Mouse (Mus musculus): ENCODE measurements around the gene Dnali1. TPM values are rescaled to one million over a fixed set of nuclear protein-coding genes. Genes with fewer than 3 reads are reported as not detected.

Gene Dnali1
- polyA plus RNA-seq, 1 experiment from 2014 or later = 1.2 TPM

DNA sequence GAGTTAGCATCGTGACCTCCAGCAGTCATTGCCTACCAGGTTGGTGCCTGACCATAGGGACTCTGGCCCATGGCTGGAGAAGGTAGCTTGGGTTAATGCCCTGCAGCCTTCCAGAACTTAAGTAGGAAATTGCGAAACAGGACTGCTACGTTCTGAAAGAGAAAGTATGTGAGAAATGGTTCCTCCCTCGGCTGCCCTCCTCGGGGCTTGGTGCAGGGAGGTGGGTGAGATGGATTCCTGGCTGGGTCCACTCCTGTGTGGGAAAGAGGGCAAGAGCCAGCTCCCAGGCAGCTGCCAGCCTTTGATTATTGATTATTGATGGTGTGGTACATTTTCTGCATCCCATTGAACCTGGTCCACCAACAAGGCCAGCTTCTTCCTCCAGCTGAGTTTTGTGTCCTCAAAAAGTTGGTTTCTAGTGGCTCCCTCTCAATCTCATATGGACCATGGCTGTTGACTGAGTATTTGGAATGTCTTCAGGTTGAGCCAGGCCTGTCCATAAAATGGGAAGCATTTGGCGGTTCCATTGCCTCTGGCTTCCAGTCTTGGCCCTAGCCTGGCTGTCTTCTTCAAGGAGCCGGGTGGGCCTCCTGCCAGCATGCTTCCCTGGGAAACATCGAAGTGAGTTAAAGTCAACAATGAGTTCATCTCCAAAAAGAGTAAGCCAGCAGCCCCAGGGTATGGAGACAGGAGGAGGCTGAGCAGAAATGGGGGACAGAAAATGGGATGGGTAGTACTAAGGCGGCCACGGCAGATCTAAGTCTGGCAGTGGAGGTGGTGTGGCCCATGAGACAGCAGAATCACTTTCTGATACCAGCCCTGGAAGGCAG lies 49.5 kb downstream of the Dnali1 start, which contains the start of gene Gnl2:
Gnl2 (plus strand) TSS at position 780 of the 830 bp plus-strand sequence.
- 92% methylated on average over 10 of the region's 10 CpGs for WGBS
- no peaks in the 10 kb centered on the region for H3K9me3 ChIP-seq (ENCODE audit: control insufficient read depth, low read length)
- no peak within 1 kb of the TSS for H3K9ac ChIP-seq (ENCODE audit: low read depth, low read length)
- no peak within 1 kb of the TSS for H3K4me3 ChIP-seq (ENCODE audit: low read length)
- no peak within 1 kb of the TSS for H3K27ac ChIP-seq (ENCODE audit: low read depth, low read length)
- H3K27me3 ChIP-seq (replicated peaks; ENCODE audit: control insufficient read depth, insufficient read depth, low read length) = no peaks in the 10 kb centered on the region
- no peaks in the 10 kb centered on the region for H3K4me1 ChIP-seq (ENCODE audit: control insufficient read depth, insufficient read depth, low read depth, low read length)
- no peaks in the 10 kb centered on the region for H3K36me3 ChIP-seq (ENCODE audit: control insufficient read depth, insufficient read depth, low read length)
- ATAC-seq = no peak
- H3K4me2 ChIP-seq (ENCODE audit: low read length) = no peak within 1 kb of the TSS

DNA sequence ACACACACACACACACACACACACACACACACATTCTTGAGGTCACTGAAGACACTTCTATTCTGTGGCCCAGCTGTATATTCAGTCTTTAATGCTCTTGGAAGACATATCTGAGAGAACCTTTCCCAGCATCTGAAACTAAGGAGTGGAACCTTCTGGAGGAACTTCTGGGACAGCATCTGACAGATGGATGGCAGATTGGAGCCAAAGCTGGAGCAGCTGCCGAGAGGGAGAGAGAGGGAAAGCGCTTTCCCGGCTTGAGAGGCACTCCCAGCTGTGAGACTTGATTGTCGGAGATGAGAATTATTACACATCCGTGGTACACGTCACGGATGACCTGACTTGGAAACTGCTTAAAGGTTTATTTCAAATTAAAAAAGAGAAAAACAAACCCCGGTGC lies 56.8 kb downstream of the Dnali1 start:
- H3K4me3 ChIP-seq (ENCODE audit: low read length) = no peak overlapping the region
- no peak overlapping the region for H3K9ac ChIP-seq (ENCODE audit: low read depth, low read length)
- no peaks in the 10 kb centered on the region for H3K36me3 ChIP-seq (ENCODE audit: control insufficient read depth, insufficient read depth, low read length)
- H3K4me1 ChIP-seq (ENCODE audit: control insufficient read depth, insufficient read depth, low read depth, low read length) = no peaks in the 10 kb centered on the region
- H3K27ac ChIP-seq (ENCODE audit: low read depth, low read length) = no peak overlapping the region
- H3K4me2 ChIP-seq (ENCODE audit: low read length) = no peak overlapping the region
- peaks cover 2% of the 10 kb centered on the region; the same call in 1 of the 2 replicates for H3K27me3 ChIP-seq (replicated peaks; ENCODE audit: control insufficient read depth, insufficient read depth, low read length)
- WGBS = 58% methylated on average over 8 of the region's 8 CpGs
- no peaks in the 10 kb centered on the region for H3K9me3 ChIP-seq (ENCODE audit: control insufficient read depth, low read length)
- ATAC-seq = no peak

DNA sequence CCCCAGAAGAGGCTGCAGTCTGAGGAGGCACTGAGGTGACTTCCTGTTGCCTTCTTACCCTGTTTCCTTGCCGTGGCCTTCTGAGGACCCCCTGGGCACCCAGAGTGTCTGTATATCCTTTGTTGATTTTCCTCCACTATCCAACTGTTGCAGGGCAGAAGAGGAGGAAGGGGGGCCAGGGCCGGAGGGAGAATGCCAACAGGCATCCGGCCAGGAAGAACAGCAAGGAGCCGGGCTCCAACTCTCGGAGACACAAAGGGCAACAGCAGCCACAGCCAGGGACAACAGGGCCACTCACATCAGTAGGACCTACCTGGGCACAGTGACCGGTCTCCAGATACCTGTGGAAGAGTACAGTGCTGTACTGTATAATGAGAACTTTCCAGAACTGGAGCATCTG lies 57.3 kb downstream of the Dnali1 start:
- Histone ChIP-seq H3K4me1 (ENCODE audit: control insufficient read depth, insufficient read depth, low read depth, low read length) (no peaks in the 10 kb centered on the region), H3K27ac (ENCODE audit: low read depth, low read length) (no peak overlapping the region), H3K27me3 (replicated peaks; ENCODE audit: control insufficient read depth, insufficient read depth, low read length) (peaks cover 2% of the 10 kb centered on the region; the same call in 1 of the 2 replicates), H3K9me3 (ENCODE audit: control insufficient read depth, low read length) (no peaks in the 10 kb centered on the region), H3K4me3 (ENCODE audit: low read length) (no peak overlapping the region), H3K4me2 (ENCODE audit: low read length) (no peak overlapping the region), H3K36me3 (ENCODE audit: control insufficient read depth, insufficient read depth, low read length) (no peaks in the 10 kb centered on the region), H3K9ac (ENCODE audit: low read depth, low read length) (no peak overlapping the region)
- ATAC-seq = no peak
- 60% methylated on average over 6 of the region's 6 CpGs for WGBS

DNA sequence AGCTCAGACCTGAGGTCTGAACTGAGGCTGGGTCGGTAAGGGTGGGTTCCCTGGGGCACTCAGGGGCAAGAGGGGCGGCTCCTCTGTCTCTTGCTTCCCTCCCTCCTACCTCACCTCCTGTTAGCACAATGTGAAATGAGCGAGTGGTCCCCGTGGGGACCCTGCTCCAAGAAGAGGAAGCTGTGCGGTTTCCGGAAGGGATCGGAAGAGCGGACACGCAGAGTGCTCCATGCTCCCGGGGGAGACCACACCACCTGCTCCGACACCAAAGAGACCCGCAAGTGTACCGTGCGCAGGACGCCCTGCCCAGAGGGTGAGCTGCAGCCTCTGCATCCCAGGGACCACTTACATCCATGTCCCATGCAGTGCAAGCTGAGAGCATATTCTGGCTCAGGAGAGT lies 58.0 kb downstream of the Dnali1 start:
- WGBS = 50% methylated on average over 15 of the region's 15 CpGs
- H3K9me3 ChIP-seq (ENCODE audit: control insufficient read depth, low read length) = no peaks in the 10 kb centered on the region
- H3K9ac ChIP-seq (ENCODE audit: low read depth, low read length) = no peak overlapping the region
- no peak overlapping the region for H3K27ac ChIP-seq (ENCODE audit: low read depth, low read length)
- H3K4me3 ChIP-seq (ENCODE audit: low read length) = no peak overlapping the region
- H3K27me3 ChIP-seq (replicated peaks; ENCODE audit: control insufficient read depth, insufficient read depth, low read length) = peaks cover 2% of the 10 kb centered on the region; the same call in 1 of the 2 replicates
- no peaks in the 10 kb centered on the region for H3K36me3 ChIP-seq (ENCODE audit: control insufficient read depth, insufficient read depth, low read length)
- no peak overlapping the region for H3K4me2 ChIP-seq (ENCODE audit: low read length)
- no peaks in the 10 kb centered on the region for H3K4me1 ChIP-seq (ENCODE audit: control insufficient read depth, insufficient read depth, low read depth, low read length)
- no peak for ATAC-seq

Other genes starting within 250 kb of the Dnali1 start
- gene Yrdc, start 215.0 kb downstream of the Dnali1 start, polyA plus RNA-seq (2015; fragmentation: Nextera tagmentation; extraction: Ambion mirVana) = 42.6 and 43.0 TPM in 2 replicates
- gene 1110065P20Rik, start 214.5 kb downstream of the Dnali1 start, polyA plus RNA-seq (2015; fragmentation: Nextera tagmentation; extraction: Ambion mirVana) = 92.7 and 102 TPM in 2 replicates
- 10.5 and 10.6 TPM in 2 replicates for gene Maneal, start 203.5 kb downstream of the Dnali1 start, polyA plus RNA-seq (2015; fragmentation: Nextera tagmentation; extraction: Ambion mirVana)
- 10.9 and 12.3 TPM in 2 replicates for gene Epha10, start 184.8 kb downstream of the Dnali1 start, polyA plus RNA-seq (2015; fragmentation: Nextera tagmentation; extraction: Ambion mirVana)
- 13.2 and 16.5 TPM in 2 replicates for gene 9930104L06Rik, start 128.7 kb downstream of the Dnali1 start, polyA plus RNA-seq (2015; fragmentation: Nextera tagmentation; extraction: Ambion mirVana)
- 32.2 and 37.2 TPM in 2 replicates for gene Cdca8, start 126.4 kb downstream of the Dnali1 start, polyA plus RNA-seq (2015; fragmentation: Nextera tagmentation; extraction: Ambion mirVana)
- 1.8 and 2.4 TPM in 2 replicates for gene Rspo1, start 79.3 kb downstream of the Dnali1 start, polyA plus RNA-seq (2015; fragmentation: Nextera tagmentation; extraction: Ambion mirVana)
- 85.7 and 88.9 TPM in 2 replicates for gene Gnl2, start 49.1 kb downstream of the Dnali1 start, polyA plus RNA-seq (2015; fragmentation: Nextera tagmentation; extraction: Ambion mirVana)
- gene Snip1, start 969 bp upstream of the Dnali1 start, polyA plus RNA-seq (2015; fragmentation: Nextera tagmentation; extraction: Ambion mirVana) = 20.6 and 22.0 TPM in 2 replicates
- 147 and 151 TPM in 2 replicates for gene Meaf6, start 19.4 kb upstream of the Dnali1 start, polyA plus RNA-seq (2015; fragmentation: Nextera tagmentation; extraction: Ambion mirVana)
- gene Zc3h12a, start 62.1 kb upstream of the Dnali1 start, polyA plus RNA-seq (2015; fragmentation: Nextera tagmentation; extraction: Ambion mirVana) = 0.23 and 0.31 TPM in 2 replicates

Data from hindbrain, embryonic 16.5 days (tissue).